In genomic region chr16:10845952-10846351, GRCm38 (mm10) we compare ENCODE assay signal across 25 mouse cellular contexts. TPM values are rescaled to one million over a fixed set of nuclear protein-coding genes. Genes with fewer than 3 reads are reported as not detected.
"Had no signal": no experiment of that assay in that cellular context is flagged by ENCODE, and none has a peak within 500 bp of the region (broad histone marks: within the 10 kb centered on the region; RNA-seq: fewer than 3 reads in every experiment).

No protein-coding gene starts in this region.

- H3K4me2 ChIP-seq: kidney, embryonic 15.5 days; limb, embryonic 12.5 days; limb, embryonic 15.5 days; liver, embryonic 12.5 days; midbrain, embryonic 11.5 days had no signal

- H3K36me3 ChIP-seq: limb, embryonic 15.5 days had no signal

- H3K4me3 ChIP-seq: kidney, embryonic 15.5 days; left cerebral cortex, adult 2 months; limb, embryonic 12.5 days; limb, embryonic 15.5 days; liver, embryonic 12.5 days had no signal

- H3K27me3 ChIP-seq: kidney, embryonic 15.5 days; limb, embryonic 12.5 days; limb, embryonic 15.5 days had no signal

- H3K27ac ChIP-seq: kidney, embryonic 15.5 days; left cerebral cortex, adult 2 months; limb, embryonic 12.5 days; limb, embryonic 15.5 days; liver, embryonic 12.5 days had no signal

- H3K9ac ChIP-seq: kidney, embryonic 15.5 days; limb, embryonic 12.5 days; limb, embryonic 15.5 days; liver, embryonic 12.5 days had no signal

- H3K9me3 ChIP-seq: kidney, embryonic 15.5 days; limb, embryonic 12.5 days; limb, embryonic 15.5 days; liver, embryonic 12.5 days had no signal

RNA-seq across cellular contexts. Expression of gene Gm11172, which starts 33.2 kb away (rescaled TPM):
- total RNA-seq: layer of hippocampus, adult 8-10 months; layer of hippocampus, postnatal 10 days; layer of hippocampus, postnatal 36 days; left cerebral cortex, adult 2 months; left cerebral cortex, postnatal 10 days; left cerebral cortex, postnatal 36 days; megakaryocyte progenitor cell, adult 5-6 weeks; megakaryocyte-erythroid progenitor cell, adult 5-6 weeks; midbrain, postnatal 0 days had no signal
- polyA plus RNA-seq: kidney, embryonic 15.5 days; limb, embryonic 12.5 days; limb, embryonic 15.5 days; liver, embryonic 12.5 days; liver, embryonic 16.5 days; lung, adult 2 months; lung, embryonic 16.5 days; midbrain, embryonic 11.5 days; midbrain, embryonic 14.5 days; midbrain, postnatal 0 days; neural tube, embryonic 11.5 days; neural tube, embryonic 14.5 days; small intestine, adult 2 months; spleen, adult 2 months; stomach, embryonic 16.5 days; testis, adult 2 months; urinary bladder, adult 2 months had no signal

RNA-seq across cellular contexts. Expression of gene Prm1, which starts 40.3 kb away (rescaled TPM):
- total RNA-seq: layer of hippocampus, adult 8-10 months; layer of hippocampus, postnatal 10 days; layer of hippocampus, postnatal 36 days; left cerebral cortex, adult 2 months; left cerebral cortex, postnatal 10 days; left cerebral cortex, postnatal 36 days; megakaryocyte progenitor cell, adult 5-6 weeks; megakaryocyte-erythroid progenitor cell, adult 5-6 weeks; midbrain, postnatal 0 days had no signal
- polyA plus RNA-seq: liver, embryonic 12.5 days; liver, embryonic 16.5 days; lung, embryonic 16.5 days; midbrain, embryonic 11.5 days; midbrain, embryonic 14.5 days; midbrain, postnatal 0 days; neural tube, embryonic 11.5 days; neural tube, embryonic 14.5 days; small intestine, adult 2 months; stomach, embryonic 16.5 days; urinary bladder, adult 2 months had no signal

RNA-seq across cellular contexts. Expression of gene Prm2, which starts 50.0 kb away (rescaled TPM):
- total RNA-seq: layer of hippocampus, adult 8-10 months; layer of hippocampus, postnatal 10 days; layer of hippocampus, postnatal 36 days; left cerebral cortex, adult 2 months; left cerebral cortex, postnatal 10 days; left cerebral cortex, postnatal 36 days; megakaryocyte progenitor cell, adult 5-6 weeks; megakaryocyte-erythroid progenitor cell, adult 5-6 weeks; midbrain, postnatal 0 days had no signal
- polyA plus RNA-seq: kidney, embryonic 15.5 days; limb, embryonic 12.5 days; limb, embryonic 15.5 days; liver, embryonic 12.5 days; liver, embryonic 16.5 days; lung, embryonic 16.5 days; midbrain, embryonic 11.5 days; midbrain, embryonic 14.5 days; midbrain, postnatal 0 days; neural tube, embryonic 11.5 days; neural tube, embryonic 14.5 days; small intestine, adult 2 months; spleen, adult 2 months; stomach, embryonic 16.5 days; urinary bladder, adult 2 months had no signal

RNA-seq across cellular contexts. Expression of gene Prm3, which starts 55.2 kb away (rescaled TPM):
- total RNA-seq: layer of hippocampus, adult 8-10 months; layer of hippocampus, postnatal 10 days; layer of hippocampus, postnatal 36 days; left cerebral cortex, adult 2 months; left cerebral cortex, postnatal 10 days; left cerebral cortex, postnatal 36 days; megakaryocyte progenitor cell, adult 5-6 weeks; megakaryocyte-erythroid progenitor cell, adult 5-6 weeks; midbrain, postnatal 0 days had no signal
- polyA plus RNA-seq: kidney, embryonic 15.5 days; limb, embryonic 12.5 days; limb, embryonic 15.5 days; liver, embryonic 12.5 days; liver, embryonic 16.5 days; lung, adult 2 months; lung, embryonic 16.5 days; midbrain, embryonic 11.5 days; midbrain, embryonic 14.5 days; midbrain, postnatal 0 days; neural tube, embryonic 11.5 days; neural tube, embryonic 14.5 days; small intestine, adult 2 months; spleen, adult 2 months; stomach, embryonic 16.5 days; urinary bladder, adult 2 months had no signal
